Mouse (Mus musculus): ENCODE results near the gene Slc29a1. TPM values are rescaled to one million over a fixed set of nuclear protein-coding genes. Genes with fewer than 3 reads are reported as not detected.

The Slc29a1 gene
- polyA plus RNA-seq, 1 experiment from 2014 or later: 40.3 TPM

Other genes with a start within 250 kb of the Slc29a1 start
- 68.3 and 68.9 TPM in 2 replicates for gene Cdc5l, start 165.9 kb downstream of the Slc29a1 start, polyA plus RNA-seq (2016; fragmentation: Nextera tagmentation; extraction: Ambion mirVana)
- gene Spats1, start 124.2 kb downstream of the Slc29a1 start, polyA plus RNA-seq (2016; fragmentation: Nextera tagmentation; extraction: Ambion mirVana): 0.33 and 1.1 TPM in 2 replicates
- 32.2 and 34.9 TPM in 2 replicates for gene Aars2, start 92.8 kb downstream of the Slc29a1 start, polyA plus RNA-seq (2016; fragmentation: Nextera tagmentation; extraction: Ambion mirVana)
- gene Tcte1, start 76.2 kb downstream of the Slc29a1 start, polyA plus RNA-seq (2016; fragmentation: Nextera tagmentation; extraction: Ambion mirVana): 1.4 and 1.5 TPM in 2 replicates
- 4.1 and 6.8 TPM in 2 replicates for gene Tmem151b, start 49.9 kb downstream of the Slc29a1 start, polyA plus RNA-seq (2016; fragmentation: Nextera tagmentation; extraction: Ambion mirVana)
- gene Nfkbie, start 43.9 kb downstream of the Slc29a1 start, polyA plus RNA-seq (2016; fragmentation: Nextera tagmentation; extraction: Ambion mirVana): 5.1 and 5.2 TPM in 2 replicates
- gene Slc35b2, start 35.7 kb downstream of the Slc29a1 start, polyA plus RNA-seq (2016; fragmentation: Nextera tagmentation; extraction: Ambion mirVana): 102 and 105 TPM in 2 replicates
- 2,007 and 2,405 TPM in 2 replicates for gene Hsp90ab1, start 26.3 kb downstream of the Slc29a1 start, polyA plus RNA-seq (2016; fragmentation: Nextera tagmentation; extraction: Ambion mirVana)
- gene Mymx, start 2.5 kb upstream of the Slc29a1 start, polyA plus RNA-seq (2016; fragmentation: Nextera tagmentation; extraction: Ambion mirVana): 1.2 TPM in 1 of 2 replicates, not detected in the other
- gene Capn11, start 59.7 kb upstream of the Slc29a1 start, polyA plus RNA-seq (2016; fragmentation: Nextera tagmentation; extraction: Ambion mirVana): 0.59 and 0.98 TPM in 2 replicates
- gene Mrpl14, start 86.7 kb upstream of the Slc29a1 start, polyA plus RNA-seq (2016; fragmentation: Nextera tagmentation; extraction: Ambion mirVana): 160 and 167 TPM in 2 replicates
- 35.5 and 36.1 TPM in 2 replicates for gene Tmem63b, start 87.3 kb upstream of the Slc29a1 start, polyA plus RNA-seq (2016; fragmentation: Nextera tagmentation; extraction: Ambion mirVana)
- 0.33 TPM in 1 of 2 replicates, not detected in the other for gene 1600014C23Rik, start 134.2 kb upstream of the Slc29a1 start, polyA plus RNA-seq (2016; fragmentation: Nextera tagmentation; extraction: Ambion mirVana)